Mouse (Mus musculus) heart, embryonic 14.5 days (tissue): ENCODE results near the gene 4933414I15Rik. TPM values are rescaled to one million over a fixed set of nuclear protein-coding genes. Genes with fewer than 3 reads are reported as not detected.

ENCODE experiments used
- ATAC-seq: fragments of 200-750 bp; cut with Nextera tagmentation; 2 replicates; pipeline ENCODE4 v1.8.0; 2017; ENCODE audit warnings: low read depth, moderate TSS enrichment; ENCODE audit not compliant: insufficient number of reproducible peaks, insufficient read depth, low FRiP score
- H3K27ac ChIP-seq, 2 experiments: fragments of 200-500 bp in 1 of 2; fragments of 300-500 bp in 1 of 2; sonication (generic) in 1 of 2; replicated peaks in 1 of 2; 2 replicates each; pipeline ENCODE4 v1.5.1; 2012 to 2014; ENCODE audit warnings: low read depth in 2 of 2, low read length in 2 of 2, control low read depth in 1 of 2, mild to moderate bottlenecking in 1 of 2, mixed read lengths in 1 of 2; ENCODE audit not compliant: control insufficient read depth in 1 of 2, insufficient read depth in 1 of 2
- H3K27me3 ChIP-seq: fragments of 300-500 bp; sonication (generic); 2 replicates; pipeline ENCODE4 v1.6.1; 2014; ENCODE audit warnings: mild to moderate bottlenecking, low read length, control low read depth; ENCODE audit not compliant: control insufficient read depth, insufficient read depth
- H3K36me3 ChIP-seq: fragments of 300-500 bp; sonication (generic); 2 replicates; pipeline ENCODE4 v1.6.1; 2014; ENCODE audit warnings: mild to moderate bottlenecking, control low read depth, low read length, mixed read lengths; ENCODE audit not compliant: control insufficient read depth, insufficient read depth
- H3K4me1 ChIP-seq, 2 experiments: fragments of 200-500 bp in 1 of 2; fragments of 300-500 bp in 1 of 2; sonication (generic) in 1 of 2; 2 replicates each; pipeline ENCODE4 v1.6.1; 2012 to 2014; ENCODE audit warnings: low read length in 2 of 2, control low read depth in 1 of 2, mixed read lengths in 1 of 2; ENCODE audit not compliant: control insufficient read depth in 2 of 2, insufficient read depth in 2 of 2
- H3K4me2 ChIP-seq: fragments of 300-500 bp; sonication (generic); 2 replicates; pipeline ENCODE4 v1.6.1; 2014; ENCODE audit warnings: mild to moderate bottlenecking, low read length
- H3K4me3 ChIP-seq, 2 experiments: fragments of 200-500 bp in 1 of 2; fragments of 300-500 bp in 1 of 2; sonication (generic) in 1 of 2; 2 replicates each; pipeline ENCODE4 v1.5.1; 2012 to 2014; ENCODE audit warnings: low read length in 2 of 2, mild to moderate bottlenecking in 2 of 2, control low read depth in 1 of 2, low read depth in 1 of 2, moderate library complexity in 1 of 2; ENCODE audit not compliant: control insufficient read depth in 1 of 2, insufficient read depth in 1 of 2
- H3K9ac ChIP-seq: fragments of 300-500 bp; sonication (generic); 2 replicates; pipeline ENCODE4 v1.6.1; 2014; ENCODE audit warnings: mild to moderate bottlenecking, low read length
- H3K9me3 ChIP-seq: fragments of 300-500 bp; sonication (generic); 2 replicates; pipeline ENCODE4 v1.6.1; 2016; ENCODE audit warnings: low read length, control low read depth; ENCODE audit not compliant: control insufficient read depth
- WGBS: fragments of 180-500 bp; shearing (Covaris S2); extraction: QIAGEN DNeasy Blood & Tissue Kit; methylation state at CpG from one replicate; pipeline ENCODE4 v1.1.7; 2014; 5-methylcytosine and 5-hydroxymethylcytosine counted together
- polyA plus RNA-seq: library from polyadenylated mRNA; unstranded; fragments of >200 nt; fragmentation: Nextera tagmentation; extraction: Ambion mirVana; gene quantifications from 2 replicates; pipeline ENCODE4 v1.2.1, GENCODE M21; 2014

Gene 4933414I15Rik
- polyA plus RNA-seq, 1 experiment from 2014 or later: not detected

DNA sequence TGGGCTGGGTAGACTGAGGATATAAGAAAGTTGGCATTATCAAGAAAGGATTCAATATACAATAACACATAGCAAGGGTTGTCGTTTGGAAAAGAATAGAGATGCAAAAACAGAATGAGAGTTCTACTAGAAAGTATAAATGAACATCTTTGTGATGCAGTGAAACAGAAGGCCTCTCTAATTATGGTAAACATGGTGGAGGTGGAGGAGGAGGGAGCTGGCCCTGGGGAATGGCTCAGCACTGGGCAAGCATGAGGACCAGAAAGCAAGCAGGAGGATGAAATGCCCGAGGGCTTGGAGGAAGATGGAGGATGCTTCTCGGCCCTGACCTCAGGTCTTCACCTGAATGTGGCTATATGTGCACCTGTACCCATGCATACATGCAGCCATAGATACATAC, 29.1 kb downstream of the 4933414I15Rik start:
- H3K36me3 ChIP-seq: peaks cover 26% of the 10 kb centered on the region
- no peak overlapping the region for H3K9ac ChIP-seq
- H3K9me3 ChIP-seq: no peaks in the 10 kb centered on the region
- H3K4me1 ChIP-seq: peaks cover 0 to 3% of the 10 kb centered on the region in 2 experiments; a peak in 1 of 4 replicates
- ATAC-seq: no peak
- H3K27me3 ChIP-seq: no peaks in the 10 kb centered on the region
- 88% methylated on average over 3 of the region's 3 CpGs for WGBS
- no peak overlapping the region for H3K4me3 ChIP-seq
- no peak overlapping the region for H3K4me2 ChIP-seq
- no peak overlapping the region for H3K27ac ChIP-seq

DNA sequence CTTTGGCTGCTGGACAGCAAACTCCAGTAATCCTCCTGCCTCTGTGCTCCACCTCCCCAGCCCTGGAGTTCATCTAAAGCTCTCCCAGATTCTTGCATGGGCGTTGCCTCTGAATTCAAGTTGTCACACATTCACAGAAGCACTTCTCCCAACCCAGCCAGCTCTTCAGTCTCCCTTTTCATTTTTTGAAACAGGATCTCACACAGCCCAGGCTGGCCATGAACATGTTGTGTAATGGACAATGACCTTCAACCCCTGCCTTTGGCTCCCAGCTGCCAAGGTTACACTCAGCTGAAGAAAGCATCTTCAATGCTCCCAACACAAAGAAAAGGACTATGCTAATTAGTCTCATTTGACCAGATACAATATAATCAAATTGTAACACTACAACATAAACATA, 30.3 kb downstream of the 4933414I15Rik start:
- WGBS: 90% methylated on average over 1 of the region's 1 CpGs
- Histone ChIP-seq H3K9me3 (no peaks in the 10 kb centered on the region), H3K9ac (no peak overlapping the region), H3K4me3 (no peak overlapping the region), H3K4me1 (peaks cover 0 to 3% of the 10 kb centered on the region in 2 experiments; a peak in 1 of 4 replicates), H3K4me2 (no peak overlapping the region), H3K27ac (no peak overlapping the region), H3K27me3 (no peaks in the 10 kb centered on the region), H3K36me3 (peaks cover 35% of the 10 kb centered on the region)
- no peak for ATAC-seq

DNA sequence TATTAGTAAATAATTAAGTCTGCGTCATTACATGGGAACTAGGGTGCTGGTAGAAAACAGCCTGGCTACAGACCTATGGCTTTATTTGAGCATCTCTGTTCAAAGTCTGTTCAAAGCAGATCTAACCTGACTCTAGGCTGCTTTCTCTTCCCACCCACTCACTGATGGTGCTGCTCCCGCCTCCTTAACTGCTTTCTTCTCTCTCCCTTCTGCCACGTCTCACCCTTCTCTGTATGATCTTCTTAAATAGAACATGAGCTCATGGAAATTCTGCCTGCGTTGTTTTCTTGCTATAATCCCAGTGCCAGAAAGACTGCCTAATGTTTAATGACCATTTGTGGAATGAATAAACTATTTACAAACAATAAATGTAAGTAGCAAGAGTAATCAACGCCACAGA, 35.4 kb downstream of the 4933414I15Rik start:
- H3K9ac ChIP-seq: no peak overlapping the region
- no peak for ATAC-seq
- no peak overlapping the region for H3K27ac ChIP-seq
- H3K4me1 ChIP-seq: no peaks in the 10 kb centered on the region
- no peak overlapping the region for H3K4me2 ChIP-seq
- no peaks in the 10 kb centered on the region for H3K27me3 ChIP-seq
- WGBS: 86% methylated on average over 5 of the region's 5 CpGs
- H3K9me3 ChIP-seq: peaks cover 24% of the 10 kb centered on the region
- no peak overlapping the region for H3K4me3 ChIP-seq
- peaks cover 81% of the 10 kb centered on the region for H3K36me3 ChIP-seq

DNA sequence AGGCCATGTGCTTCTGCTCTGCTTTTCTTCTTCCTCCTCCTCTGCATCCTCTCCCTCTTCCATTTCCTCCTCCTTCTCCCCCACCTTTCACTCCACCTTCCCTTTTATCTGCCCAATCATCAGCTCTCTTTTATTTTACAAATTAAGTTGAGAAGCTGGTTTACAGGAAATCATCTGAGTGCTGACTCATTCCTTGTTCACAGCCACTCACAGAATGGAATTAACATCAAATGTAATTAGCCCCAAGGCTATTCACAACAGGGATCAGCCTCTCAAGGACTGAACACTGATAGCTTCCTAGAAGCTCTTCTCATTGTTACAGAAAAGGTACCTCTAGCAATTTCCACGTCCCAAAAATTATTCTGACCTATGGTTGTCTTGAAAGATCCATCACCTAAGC, 46.2 kb downstream of the 4933414I15Rik start:
- Histone ChIP-seq H3K27me3 (no peaks in the 10 kb centered on the region), H3K4me3 (no peak overlapping the region), H3K27ac (no peak overlapping the region), H3K9ac (no peak overlapping the region), H3K4me1 (no peaks in the 10 kb centered on the region), H3K36me3 (peaks cover 28% of the 10 kb centered on the region), H3K9me3 (peaks cover 61% of the 10 kb centered on the region), H3K4me2 (no peak overlapping the region)
- WGBS: 64% methylated on average over 1 of the region's 1 CpGs
- no peak for ATAC-seq

- no peaks in the 10 kb centered on the region for H3K4me1 ChIP-seq
- no peak overlapping the region for H3K27ac ChIP-seq
- H3K4me3 ChIP-seq: no peak overlapping the region
- ATAC-seq: no peak
- peaks cover 15% of the 10 kb centered on the region for H3K9me3 ChIP-seq
- whole genome bisulfite sequencing: 35% methylated on average over 2 of the region's 2 CpGs
- no peak overlapping the region for H3K9ac ChIP-seq
- H3K27me3 ChIP-seq: no peaks in the 10 kb centered on the region
- H3K4me2 ChIP-seq: no peak overlapping the region
- no peaks in the 10 kb centered on the region for H3K36me3 ChIP-seq
Observed at GRCm38 (mm10) chr11:50892441-50892840, 51.1 kb downstream of the 4933414I15Rik start.

Other genes starting within 250 kb of the 4933414I15Rik start
- gene Zfp354c, start 116.0 kb downstream of the 4933414I15Rik start, polyA plus RNA-seq: 14.1 and 17.5 TPM in 2 replicates
- gene Zfp879, start 102.2 kb downstream of the 4933414I15Rik start, polyA plus RNA-seq: 0.35 and 0.55 TPM in 2 replicates
- gene Grm6, start 93.1 kb downstream of the 4933414I15Rik start, polyA plus RNA-seq: 0.08 and 0.15 TPM in 2 replicates
- gene Zfp454, start 56.1 kb downstream of the 4933414I15Rik start, polyA plus RNA-seq: 2.7 and 3.1 TPM in 2 replicates
- gene Zfp2, start 27.6 kb downstream of the 4933414I15Rik start, polyA plus RNA-seq: 7.0 and 7.8 TPM in 2 replicates
- gene Zfp354b, start 12.1 kb downstream of the 4933414I15Rik start, polyA plus RNA-seq: 0.77 TPM in 2 replicates
- gene Prop1, start 10.0 kb upstream of the 4933414I15Rik start, polyA plus RNA-seq: not detected in 2 replicates
- not detected in 2 replicates for gene Olfr1378, start 22.8 kb upstream of the 4933414I15Rik start, polyA plus RNA-seq
- gene Olfr1377, start 38.2 kb upstream of the 4933414I15Rik start, polyA plus RNA-seq: not detected in 2 replicates
- gene Olfr51, start 59.8 kb upstream of the 4933414I15Rik start, polyA plus RNA-seq: not detected in 2 replicates
- gene Olfr54, start 70.5 kb upstream of the 4933414I15Rik start, polyA plus RNA-seq: not detected in 2 replicates
- gene Olfr1375, start 104.3 kb upstream of the 4933414I15Rik start, polyA plus RNA-seq: not detected in 2 replicates
- 4.9 and 5.0 TPM in 2 replicates for gene Zfp354a, start 115.5 kb upstream of the 4933414I15Rik start, polyA plus RNA-seq